Mouse (Mus musculus): ENCODE results near the gene Spp2. TPM values are rescaled to one million over a fixed set of nuclear protein-coding genes. Genes with fewer than 3 reads are reported as not detected.
"Not testable (repeated sequence)": the region's sequence is repeated elsewhere in the genome, so short reads cannot be mapped to it uniquely, and the experiment has no call there.

Spp2 gene
- polyA plus RNA-seq, 1 experiment from 2014 or later, result 0.38 TPM

DNA sequence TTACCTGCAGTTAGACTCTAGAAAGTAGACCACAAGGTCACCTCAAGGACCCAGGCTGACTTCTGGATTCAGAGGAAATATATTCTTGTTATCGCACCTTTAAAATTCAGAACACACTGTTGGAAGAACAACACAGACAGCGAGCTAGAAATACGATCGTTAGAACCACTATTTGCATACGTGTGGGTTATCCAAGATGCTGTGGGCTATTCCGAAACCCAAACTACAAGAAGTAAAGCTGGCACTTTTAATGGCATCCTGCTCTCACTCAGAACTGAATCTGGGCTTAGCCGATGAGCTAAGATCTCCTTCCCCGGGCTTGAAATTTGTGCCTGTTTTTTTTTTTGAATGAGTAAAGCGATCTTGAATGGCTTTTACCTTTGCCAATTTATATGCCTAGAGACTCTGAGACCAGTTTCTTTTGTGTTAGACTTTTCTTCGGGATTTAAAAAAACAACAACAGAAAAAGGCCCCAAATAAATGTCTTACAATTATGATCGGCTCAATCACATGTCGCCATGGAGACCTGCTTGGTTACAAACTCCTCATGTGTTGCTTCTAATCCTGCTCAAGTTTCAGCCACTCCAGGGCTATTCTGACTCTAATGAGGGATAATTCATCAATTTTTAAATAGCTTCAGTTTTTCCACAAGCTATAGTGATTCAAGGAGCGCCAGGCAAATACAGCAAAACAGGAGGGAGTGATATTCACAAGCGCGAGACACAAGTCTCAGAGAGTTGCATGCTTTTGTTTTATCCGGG, 39.7 kb downstream of the Spp2 start:
- Histone ChIP-seq H3K27ac (ENCODE audit: low read depth, low read length) (no peak overlapping the region), H3K4me3 (ENCODE audit: low read depth, low read length) (no peak overlapping the region), H3K9me3 (replicated peaks; ENCODE audit: control insufficient read depth, low read length) (no peaks in the 10 kb centered on the region), H3K4me1 (ENCODE audit: control insufficient read depth, insufficient read depth, low read length) (peaks cover 13% of the 10 kb centered on the region), H3K36me3 (ENCODE audit: control insufficient read depth, insufficient read depth, low read length) (no peaks in the 10 kb centered on the region), H3K27me3 (replicated peaks; ENCODE audit: control insufficient read depth, insufficient read depth, low read length) (no peaks in the 10 kb centered on the region), H3K4me2 (ENCODE audit: low read length) (peak overlapping the region; percentile 35), H3K9ac (ENCODE audit: low read length) (no peak overlapping the region)
- peak; percentile 59 for DNase-seq (ENCODE audit: low spot score)
- no peak for ATAC-seq
- WGBS, result 11% methylated on average over 16 of the region's 16 CpGs

DNA sequence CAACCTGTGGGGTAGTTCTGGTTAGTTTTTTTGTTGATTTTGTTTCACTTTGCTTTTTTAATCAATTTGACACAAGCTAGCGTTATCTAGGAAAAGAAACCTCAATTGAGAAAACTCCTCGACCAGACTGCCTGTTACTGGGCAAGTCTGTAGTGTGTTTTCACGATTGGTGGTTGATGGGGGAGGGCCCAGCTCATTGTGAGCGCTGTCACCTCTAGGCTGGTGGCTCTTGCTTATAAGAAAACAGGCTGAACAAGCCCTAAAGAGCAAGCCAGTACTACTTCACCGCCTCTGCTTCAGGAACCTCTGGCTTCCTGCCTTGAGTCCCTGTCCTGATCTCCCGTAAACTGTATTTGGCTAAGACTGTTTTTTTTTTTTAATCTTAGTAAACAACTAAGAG, 40.7 kb downstream of the Spp2 start:
- peak; percentile 51 for DNase-seq (ENCODE audit: low spot score)
- no peak overlapping the region for H3K9ac ChIP-seq (ENCODE audit: low read length)
- H3K36me3 ChIP-seq (ENCODE audit: control insufficient read depth, insufficient read depth, low read length), result no peaks in the 10 kb centered on the region
- H3K9me3 ChIP-seq (replicated peaks; ENCODE audit: control insufficient read depth, low read length), result no peaks in the 10 kb centered on the region
- H3K27ac ChIP-seq (ENCODE audit: low read depth, low read length), result no peak overlapping the region
- ATAC-seq, result 0 out of 2 replicates have a peak, but pooled peaks have one; percentile 44
- H3K4me3 ChIP-seq (ENCODE audit: low read depth, low read length), result no peak overlapping the region
- H3K27me3 ChIP-seq (replicated peaks; ENCODE audit: control insufficient read depth, insufficient read depth, low read length), result no peaks in the 10 kb centered on the region
- peaks cover 13% of the 10 kb centered on the region for H3K4me1 ChIP-seq (ENCODE audit: control insufficient read depth, insufficient read depth, low read length)
- WGBS, result 2% methylated on average over 6 of the region's 6 CpGs
- H3K4me2 ChIP-seq (ENCODE audit: low read length), result peak overlapping the region; percentile 31

DNA sequence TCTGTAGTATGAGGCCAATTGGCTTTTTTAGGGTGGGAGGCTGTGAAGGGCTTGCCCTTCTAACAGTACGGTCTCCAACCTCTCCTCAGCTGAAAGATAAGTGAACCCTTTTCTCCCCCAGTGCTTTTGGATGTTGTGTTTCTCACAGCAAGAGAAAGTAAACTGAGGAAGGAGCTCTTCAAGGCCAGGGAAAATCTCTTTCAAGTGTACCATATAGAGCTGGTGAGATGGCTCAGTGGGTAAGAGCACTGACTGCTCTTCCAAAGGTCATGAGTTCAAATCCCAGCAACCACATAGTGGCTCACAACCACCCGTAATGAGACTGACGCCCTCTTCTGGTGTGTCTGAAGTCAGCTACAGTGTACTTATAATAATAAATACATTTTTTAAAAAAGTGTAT, 41.3 kb downstream of the Spp2 start:
- 85% methylated on average over 3 of the region's 3 CpGs for WGBS
- ATAC-seq; H3K9ac ChIP-seq (ENCODE audit: low read length); H3K36me3 ChIP-seq (ENCODE audit: control insufficient read depth, insufficient read depth, low read length); H3K4me2 ChIP-seq (ENCODE audit: low read length); DNase-seq (ENCODE audit: low spot score); H3K27me3 ChIP-seq (replicated peaks; ENCODE audit: control insufficient read depth, insufficient read depth, low read length); H3K4me3 ChIP-seq (ENCODE audit: low read depth, low read length); H3K27ac ChIP-seq (ENCODE audit: low read depth, low read length); H3K9me3 ChIP-seq (replicated peaks; ENCODE audit: control insufficient read depth, low read length): not testable (repeated sequence)
- peaks cover 13% of the 10 kb centered on the region for H3K4me1 ChIP-seq (ENCODE audit: control insufficient read depth, insufficient read depth, low read length)

DNA sequence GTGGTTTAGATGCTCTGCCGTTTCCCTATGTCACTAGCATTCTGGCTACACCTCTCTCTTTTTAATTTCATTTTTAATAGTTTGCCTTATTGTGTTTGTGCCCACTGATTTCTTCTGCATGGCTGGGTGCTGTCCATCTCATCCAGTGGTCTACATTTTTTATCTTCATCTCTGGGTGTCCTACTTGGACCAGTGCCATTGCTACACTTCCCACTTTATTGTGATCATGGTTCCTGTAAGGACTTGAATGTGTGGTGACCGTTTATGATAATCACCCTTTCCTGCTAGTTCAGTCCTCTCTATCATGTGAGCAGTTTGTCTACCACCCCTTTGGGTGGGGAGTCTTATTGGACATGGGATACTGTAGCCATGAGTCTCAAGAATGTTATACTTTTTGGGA, 43.0 kb downstream of the Spp2 start:
- DNase-seq (ENCODE audit: low spot score) (no peak), ATAC-seq (no peak)
- no peak overlapping the region for H3K4me3 ChIP-seq (ENCODE audit: low read depth, low read length)
- H3K4me2 ChIP-seq (ENCODE audit: low read length), result no peak overlapping the region
- H3K36me3 ChIP-seq (ENCODE audit: control insufficient read depth, insufficient read depth, low read length), result no peaks in the 10 kb centered on the region
- H3K27me3 ChIP-seq (replicated peaks; ENCODE audit: control insufficient read depth, insufficient read depth, low read length), result no peaks in the 10 kb centered on the region
- WGBS, result 87% methylated on average over 2 of the region's 2 CpGs
- no peak overlapping the region for H3K9ac ChIP-seq (ENCODE audit: low read length)
- H3K27ac ChIP-seq (ENCODE audit: low read depth, low read length), result no peak overlapping the region
- no peaks in the 10 kb centered on the region for H3K9me3 ChIP-seq (replicated peaks; ENCODE audit: control insufficient read depth, low read length)
- peaks cover 15% of the 10 kb centered on the region for H3K4me1 ChIP-seq (ENCODE audit: control insufficient read depth, insufficient read depth, low read length)

DNA sequence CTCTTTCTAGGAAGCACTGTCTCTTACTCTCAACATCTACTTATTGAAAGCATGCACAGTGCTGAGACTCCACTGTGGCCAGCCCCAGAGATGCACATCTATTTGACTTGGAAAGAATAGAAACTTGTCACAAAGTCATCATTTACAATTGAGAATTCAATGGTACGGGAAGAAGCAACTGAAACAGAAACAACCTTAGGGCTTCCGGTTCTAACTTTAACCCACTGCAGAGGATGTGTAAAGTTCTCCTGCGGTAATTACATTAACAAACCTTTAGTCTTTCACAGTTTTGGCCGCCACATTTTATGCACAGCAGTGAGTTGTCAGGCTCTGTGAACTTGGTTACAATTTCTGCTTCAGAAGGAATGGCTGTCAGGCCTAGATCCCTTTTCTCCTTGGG, 43.9 kb downstream of the Spp2 start:
- no peak overlapping the region for H3K9ac ChIP-seq (ENCODE audit: low read length)
- DNase-seq (ENCODE audit: low spot score) (no peak), ATAC-seq (no peak)

DNA sequence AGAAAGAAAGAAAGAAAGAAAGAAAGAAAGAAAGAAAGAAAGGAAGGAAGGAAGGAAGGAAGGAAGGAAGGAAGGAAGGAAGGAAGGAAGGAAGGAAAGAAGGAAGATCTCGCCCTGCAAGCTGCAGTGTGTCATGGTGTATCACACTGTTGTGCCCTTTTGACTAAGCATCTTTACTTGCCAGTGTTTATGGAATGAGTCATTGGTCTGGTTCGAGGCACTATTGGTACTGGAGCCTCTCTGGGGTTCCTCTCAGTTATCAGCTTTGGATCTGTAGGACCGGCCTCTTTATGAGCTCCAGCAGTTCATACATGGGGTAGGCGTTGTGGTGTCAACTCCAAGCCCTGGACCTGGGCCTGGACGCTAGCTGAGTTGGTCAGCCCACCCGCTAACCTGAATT, 45.4 kb downstream of the Spp2 start:
- ATAC-seq (no peak), DNase-seq (ENCODE audit: low spot score) (no peak)
- Histone ChIP-seq H3K27me3 (replicated peaks; ENCODE audit: control insufficient read depth, insufficient read depth, low read length) (no peaks in the 10 kb centered on the region), H3K9me3 (replicated peaks; ENCODE audit: control insufficient read depth, low read length) (no peaks in the 10 kb centered on the region), H3K36me3 (ENCODE audit: control insufficient read depth, insufficient read depth, low read length) (no peaks in the 10 kb centered on the region), H3K9ac (ENCODE audit: low read length) (no peak overlapping the region), H3K4me1 (ENCODE audit: control insufficient read depth, insufficient read depth, low read length) (peaks cover 6% of the 10 kb centered on the region; the same call in 1 of the 2 replicates), H3K27ac (ENCODE audit: low read depth, low read length) (no peak overlapping the region), H3K4me3 (ENCODE audit: low read depth, low read length) (no peak overlapping the region), H3K4me2 (ENCODE audit: low read length) (no peak overlapping the region)
- 85% methylated on average over 6 of the region's 6 CpGs for WGBS

More for the DNA sequence above, 43.9 kb downstream of the Spp2 start:
- Histone ChIP-seq H3K36me3 (ENCODE audit: control insufficient read depth, insufficient read depth, low read length) (no peaks in the 10 kb centered on the region), H3K4me1 (ENCODE audit: control insufficient read depth, insufficient read depth, low read length) (peaks cover 15% of the 10 kb centered on the region), H3K9me3 (replicated peaks; ENCODE audit: control insufficient read depth, low read length) (no peaks in the 10 kb centered on the region), H3K4me2 (ENCODE audit: low read length) (no peak overlapping the region), H3K27ac (ENCODE audit: low read depth, low read length) (no peak overlapping the region), H3K27me3 (replicated peaks; ENCODE audit: control insufficient read depth, insufficient read depth, low read length) (no peaks in the 10 kb centered on the region), H3K4me3 (ENCODE audit: low read depth, low read length) (no peak overlapping the region)
- WGBS, result 88% methylated on average over 4 of the region's 4 CpGs

DNA sequence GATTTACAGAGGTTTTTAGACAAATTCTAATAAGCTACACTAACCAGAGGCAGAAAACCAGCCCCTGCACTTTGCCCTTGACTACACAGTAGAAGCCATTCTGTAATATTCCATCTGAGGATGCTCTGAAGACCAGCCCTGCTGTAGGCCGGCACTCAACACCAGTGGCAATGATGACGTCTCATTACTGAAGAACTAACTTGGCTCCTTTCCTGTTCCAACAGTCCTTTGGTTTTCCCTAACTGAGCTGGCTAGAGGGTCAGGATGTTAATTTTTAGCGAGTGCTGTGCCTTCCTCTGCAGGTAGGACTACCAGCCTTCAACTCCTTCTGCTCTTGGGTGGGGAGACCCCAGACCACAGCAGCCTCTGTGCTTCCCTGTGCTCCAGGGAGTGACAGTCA, 47.9 kb downstream of the Spp2 start:
- no peak overlapping the region for H3K27ac ChIP-seq (ENCODE audit: low read depth, low read length)
- no peak overlapping the region for H3K4me2 ChIP-seq (ENCODE audit: low read length)
- DNase-seq (ENCODE audit: low spot score), result no peak
- H3K9me3 ChIP-seq (replicated peaks; ENCODE audit: control insufficient read depth, low read length), result no peaks in the 10 kb centered on the region
- 0 out of 2 replicates have a peak, but pooled peaks cover 2% of the 10 kb centered on the region for H3K4me1 ChIP-seq (ENCODE audit: control insufficient read depth, insufficient read depth, low read length)
- no peak overlapping the region for H3K4me3 ChIP-seq (ENCODE audit: low read depth, low read length)
- ATAC-seq, result no peak
- H3K36me3 ChIP-seq (ENCODE audit: control insufficient read depth, insufficient read depth, low read length), result no peaks in the 10 kb centered on the region
- no peaks in the 10 kb centered on the region for H3K27me3 ChIP-seq (replicated peaks; ENCODE audit: control insufficient read depth, insufficient read depth, low read length)
- no peak overlapping the region for H3K9ac ChIP-seq (ENCODE audit: low read length)
- 58% methylated on average over 3 of the region's 3 CpGs for WGBS

DNA sequence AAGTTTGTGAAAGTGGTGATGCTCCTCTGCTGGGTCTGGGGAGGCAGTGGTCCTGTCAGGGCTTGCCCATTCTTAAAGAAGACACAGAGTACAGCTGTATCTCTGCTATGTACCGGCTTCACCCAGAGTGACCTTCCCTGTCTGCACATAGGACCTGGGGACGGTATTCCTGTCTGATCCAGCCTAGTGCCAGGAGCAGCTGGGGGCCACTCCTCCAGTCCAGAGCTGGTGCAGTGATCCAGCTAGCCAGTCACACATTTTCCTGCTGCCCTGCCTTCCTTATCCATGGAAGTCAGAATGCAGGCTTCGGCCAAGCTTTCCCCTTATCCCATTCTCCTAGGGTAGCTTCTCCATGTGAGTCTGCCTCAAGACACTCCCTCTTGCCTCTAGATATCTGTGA, 49.0 kb downstream of the Spp2 start:
- no peak overlapping the region for H3K27ac ChIP-seq (ENCODE audit: low read depth, low read length)
- 89% methylated on average over 3 of the region's 3 CpGs for WGBS

DNA sequence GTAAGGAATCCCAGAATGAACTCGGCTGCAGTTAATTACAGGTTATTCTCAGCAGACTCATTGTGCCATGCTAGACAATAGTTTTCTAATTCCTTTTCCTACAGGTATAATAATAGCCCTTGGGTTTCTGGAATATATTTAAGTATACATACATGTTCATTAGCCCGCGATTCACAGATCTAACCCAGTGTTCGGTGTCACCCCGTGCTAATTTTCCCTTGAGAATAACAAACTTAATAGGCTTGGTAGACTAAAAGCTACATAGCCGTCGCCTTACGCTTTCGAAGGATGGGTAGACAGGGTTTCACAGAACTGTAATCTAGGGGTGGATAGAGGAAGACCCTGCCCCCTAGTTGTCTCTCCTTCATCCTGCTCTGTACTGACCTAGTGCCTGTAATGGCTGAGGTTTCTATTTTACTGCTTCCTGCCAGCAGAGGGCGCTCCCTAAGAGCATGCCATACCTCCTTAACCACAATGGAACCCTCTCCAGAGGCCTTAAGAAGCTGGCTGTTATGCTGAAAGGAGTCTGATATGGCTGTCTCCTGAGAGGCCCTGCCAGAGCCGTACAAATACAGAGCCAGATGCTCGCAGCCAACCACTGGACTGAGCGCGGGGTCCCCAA, 49.8 kb downstream of the Spp2 start:
- Histone ChIP-seq H3K36me3 (ENCODE audit: control insufficient read depth, insufficient read depth, low read length) (no peaks in the 10 kb centered on the region), H3K9me3 (replicated peaks; ENCODE audit: control insufficient read depth, low read length) (no peaks in the 10 kb centered on the region), H3K27ac (ENCODE audit: low read depth, low read length) (no peak overlapping the region), H3K27me3 (replicated peaks; ENCODE audit: control insufficient read depth, insufficient read depth, low read length) (no peaks in the 10 kb centered on the region), H3K4me1 (ENCODE audit: control insufficient read depth, insufficient read depth, low read length) (0 out of 2 replicates have a peak, but pooled peaks cover 2% of the 10 kb centered on the region), H3K4me2 (ENCODE audit: low read length) (no peak overlapping the region), H3K4me3 (ENCODE audit: low read depth, low read length) (no peak overlapping the region), H3K9ac (ENCODE audit: low read length) (no peak overlapping the region)
- DNase-seq (ENCODE audit: low spot score), result peak; percentile 88
- ATAC-seq, result peak; percentile 83
- WGBS, result 49% methylated on average over 14 of the region's 14 CpGs

More for the DNA sequence above, 49.0 kb downstream of the Spp2 start:
- H3K4me2 ChIP-seq (ENCODE audit: low read length), result no peak overlapping the region
- no peak overlapping the region for H3K9ac ChIP-seq (ENCODE audit: low read length)
- ATAC-seq (no peak), DNase-seq (ENCODE audit: low spot score) (no peak)
- H3K9me3 ChIP-seq (replicated peaks; ENCODE audit: control insufficient read depth, low read length), result no peaks in the 10 kb centered on the region
- 0 out of 2 replicates have a peak, but pooled peaks cover 2% of the 10 kb centered on the region for H3K4me1 ChIP-seq (ENCODE audit: control insufficient read depth, insufficient read depth, low read length)
- no peaks in the 10 kb centered on the region for H3K36me3 ChIP-seq (ENCODE audit: control insufficient read depth, insufficient read depth, low read length)
- H3K4me3 ChIP-seq (ENCODE audit: low read depth, low read length), result no peak overlapping the region
- no peaks in the 10 kb centered on the region for H3K27me3 ChIP-seq (replicated peaks; ENCODE audit: control insufficient read depth, insufficient read depth, low read length)

Data from forebrain, embryonic 14.5 days (tissue).